Mouse (Mus musculus) spleen, postnatal 36 days (tissue): Measurements from ENCODE around the gene Cnnm2.
A peak's percentile ranks its signal among the peaks of the same experiment; 100 is the strongest.
"Not testable (repeated sequence)": the region's sequence is repeated elsewhere in the genome, so short reads cannot be mapped to it uniquely, and the experiment has no call there.

Experiments used
- DNase-seq, 2 experiments: peaks; one replicate each; pipeline ENCODE4 v3.0.0; 2022; ENCODE audit warnings: low spot score in 2 of 2, mixed read lengths in 1 of 2

Cnnm2 gene

DNA sequence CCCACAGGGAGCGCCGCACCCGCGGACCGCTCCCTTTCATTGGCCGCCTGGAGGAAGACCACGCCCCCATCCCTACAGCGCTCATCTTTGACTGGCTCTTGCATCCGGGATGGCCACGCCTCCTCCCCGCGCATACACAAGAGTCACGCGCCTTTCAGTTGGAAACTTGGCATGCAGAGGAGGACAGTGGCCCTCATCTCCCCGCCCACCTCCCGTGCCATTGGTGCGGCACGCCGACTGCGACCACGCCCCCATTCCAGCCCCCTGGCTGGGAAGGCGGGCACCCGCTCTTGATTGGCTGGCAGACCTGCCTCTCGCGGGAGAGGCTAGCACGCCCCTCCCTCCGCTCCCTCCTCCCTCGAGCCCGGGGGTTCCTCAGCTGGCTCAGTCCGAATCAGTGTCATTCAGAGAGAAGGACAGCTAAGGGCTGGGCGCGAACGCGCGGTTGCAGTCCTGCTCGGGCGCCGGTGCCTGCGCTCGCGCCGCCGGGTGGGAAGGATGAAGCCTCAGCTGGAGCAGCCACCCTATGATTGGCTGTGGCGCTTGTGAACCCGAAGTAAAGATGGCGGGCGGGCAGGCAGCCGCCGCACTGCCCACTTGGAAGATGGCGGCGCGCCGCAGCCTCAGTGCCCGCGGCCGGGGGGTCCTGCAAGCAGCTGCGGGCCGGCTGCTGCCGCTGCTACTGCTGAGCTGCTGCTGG lies at the start of gene Cnnm2:
TSS of gene Cnnm2 (plus strand) at position 350 of the 700 bp plus-strand sequence.
- peak; percentile 100 for DNase-seq

DNA sequence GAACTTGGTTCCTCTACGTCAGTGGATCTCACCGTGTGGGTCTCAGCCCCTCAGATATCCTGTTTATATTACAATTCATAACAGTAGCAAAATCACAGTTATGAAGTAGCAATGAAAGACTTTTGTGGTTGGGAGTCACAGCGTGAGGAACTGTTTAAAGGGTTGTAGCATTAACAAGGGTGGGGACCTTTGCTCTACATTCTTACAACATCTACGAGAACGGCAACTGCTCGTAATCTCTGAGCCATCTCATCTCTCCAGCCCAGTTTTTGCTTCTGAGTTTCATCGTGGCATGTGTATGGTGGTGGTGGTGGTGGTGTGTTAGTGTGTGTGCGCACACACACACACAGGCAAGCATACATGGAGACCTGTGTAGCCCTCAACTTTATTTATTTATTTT lies 47.2 kb upstream of the Cnnm2 start:
- DNase-seq, result no peak

DNA sequence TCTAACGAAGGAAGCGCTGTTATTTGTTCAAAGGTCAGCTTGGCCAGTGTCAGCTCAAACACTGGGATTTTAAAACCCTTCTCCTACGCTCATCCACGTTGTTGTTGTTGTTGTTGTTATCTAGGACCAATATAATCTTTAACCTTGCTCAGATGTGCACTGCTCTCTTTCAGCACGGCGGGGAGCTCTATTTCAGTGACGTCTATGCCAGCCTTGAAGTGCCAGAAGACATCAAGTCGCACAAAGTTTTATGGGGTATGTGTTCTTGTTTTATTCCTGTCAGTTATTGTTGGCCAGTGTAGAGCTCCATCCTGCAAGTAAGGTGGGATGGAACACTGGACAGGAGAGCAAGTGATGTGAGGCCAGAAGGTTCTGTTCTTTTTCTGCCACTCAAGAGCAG lies 46.4 kb upstream of the Cnnm2 start:
- no peak for DNase-seq

DNA sequence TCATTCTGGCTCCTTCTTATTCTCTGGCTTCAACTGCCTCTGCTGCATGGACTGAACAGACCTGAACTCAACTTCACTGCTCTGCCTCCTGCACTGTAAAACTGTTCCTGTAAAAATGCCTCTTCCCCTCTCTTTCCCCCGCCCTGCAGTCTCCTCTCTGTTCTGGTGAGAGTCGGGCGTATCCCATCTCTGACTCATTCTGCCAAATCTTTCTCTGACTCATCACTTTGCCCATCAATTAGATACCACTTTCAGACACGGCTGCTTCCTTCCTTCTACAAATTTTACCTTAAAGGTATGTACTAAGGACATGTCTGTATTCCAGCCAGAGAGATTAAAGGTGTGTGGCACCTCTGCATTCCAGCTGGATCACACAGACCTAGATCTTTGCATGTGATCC lies 43.2 kb upstream of the Cnnm2 start:
- no peak for DNase-seq

DNA sequence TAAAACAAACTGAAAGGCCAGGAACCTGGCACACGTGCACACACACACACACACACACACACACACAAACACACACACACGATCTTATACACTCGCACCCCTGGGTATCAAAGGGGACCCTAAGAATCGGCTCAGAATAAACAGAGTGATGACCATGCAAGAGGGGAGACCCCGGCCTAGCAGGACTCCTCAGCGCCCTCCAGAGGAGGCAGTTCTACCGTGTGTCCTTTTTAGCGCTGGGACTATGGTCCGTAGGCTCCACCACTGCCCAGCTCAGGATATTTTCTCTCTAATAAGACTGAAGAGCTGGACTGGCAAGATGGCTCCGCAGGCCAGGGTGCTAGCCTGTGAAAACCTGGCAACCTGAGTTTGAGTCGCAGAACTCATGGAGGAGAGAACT lies 37.0 kb upstream of the Cnnm2 start:
- no peak for DNase-seq

DNA sequence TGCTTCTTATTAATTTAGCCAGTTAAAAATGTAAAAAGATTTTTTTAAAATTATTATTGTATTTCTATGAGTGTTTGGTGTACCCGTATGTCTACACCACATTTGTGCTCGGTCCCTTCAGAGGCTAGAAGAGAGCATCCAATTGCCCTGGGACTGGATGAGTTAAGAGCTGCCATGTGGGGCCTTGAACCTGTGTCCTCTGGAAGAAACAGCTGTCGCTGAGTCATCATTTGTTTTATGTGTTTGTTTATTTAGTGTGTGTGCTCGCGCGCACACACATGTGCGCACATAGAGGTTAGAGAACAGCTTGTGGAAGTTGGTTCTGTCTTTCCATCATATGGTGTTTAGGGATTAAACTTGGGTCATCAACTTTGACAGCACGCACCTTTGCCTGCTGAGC lies 35.3 kb upstream of the Cnnm2 start:
- DNase-seq, result no peak

DNA sequence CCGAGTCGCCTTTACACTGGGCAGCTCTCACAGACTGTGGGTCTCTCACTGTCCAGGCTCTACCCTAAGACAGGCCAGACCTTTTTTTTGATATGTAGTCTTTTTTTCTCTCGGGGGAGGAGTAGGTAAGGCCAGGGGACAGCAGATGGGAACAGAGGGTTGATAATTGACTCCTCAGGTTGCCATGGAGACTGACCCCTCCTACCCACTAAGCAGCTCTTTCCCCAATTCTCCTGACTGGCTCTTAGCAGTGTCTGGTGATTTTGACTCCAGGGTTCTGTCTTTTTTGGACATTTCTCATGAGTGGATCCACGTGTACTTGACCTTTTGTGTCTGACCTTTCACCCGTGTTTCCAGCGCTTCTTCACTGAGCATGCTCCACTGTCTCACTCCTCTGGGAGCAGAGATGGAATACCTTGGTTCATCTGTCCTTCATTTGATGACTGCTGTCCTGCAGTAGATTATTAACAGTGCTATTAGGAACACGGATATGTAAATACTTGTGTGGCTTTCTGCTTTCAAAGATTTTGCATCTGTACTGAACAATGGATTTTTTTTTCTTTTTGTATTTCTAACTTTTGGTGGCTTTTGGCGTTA lies 34.2 kb upstream of the Cnnm2 start:
- DNase-seq, result no peak

DNA sequence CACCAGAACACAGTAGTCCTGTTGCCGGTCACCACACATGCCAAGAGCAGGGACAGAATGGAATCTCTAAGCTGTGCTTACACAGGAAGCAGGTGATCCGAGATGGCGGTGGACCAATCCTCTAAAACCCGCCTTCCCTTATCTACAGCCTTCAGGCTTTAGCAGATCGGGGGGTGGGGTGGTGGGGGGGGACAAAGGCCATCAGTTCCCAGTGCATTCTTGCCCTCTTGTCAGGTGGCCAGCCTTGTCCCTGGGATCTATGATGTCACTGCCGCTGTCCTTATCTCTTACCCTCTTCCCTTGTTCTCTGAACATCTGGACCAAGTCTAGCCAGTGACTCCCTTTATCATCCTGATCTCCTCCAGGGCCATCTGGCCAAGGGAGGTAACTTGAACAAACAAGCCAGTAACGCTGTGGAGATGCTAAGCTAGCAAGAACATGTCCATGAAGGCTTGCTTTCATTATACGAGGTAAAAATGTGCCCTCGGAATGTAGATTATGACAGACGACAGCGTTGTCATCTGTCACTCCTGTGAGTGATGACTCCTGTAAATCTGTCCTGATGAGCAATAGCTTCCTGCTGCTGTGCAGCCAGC lies 33.4 kb upstream of the Cnnm2 start:
- no peak for DNase-seq

DNA sequence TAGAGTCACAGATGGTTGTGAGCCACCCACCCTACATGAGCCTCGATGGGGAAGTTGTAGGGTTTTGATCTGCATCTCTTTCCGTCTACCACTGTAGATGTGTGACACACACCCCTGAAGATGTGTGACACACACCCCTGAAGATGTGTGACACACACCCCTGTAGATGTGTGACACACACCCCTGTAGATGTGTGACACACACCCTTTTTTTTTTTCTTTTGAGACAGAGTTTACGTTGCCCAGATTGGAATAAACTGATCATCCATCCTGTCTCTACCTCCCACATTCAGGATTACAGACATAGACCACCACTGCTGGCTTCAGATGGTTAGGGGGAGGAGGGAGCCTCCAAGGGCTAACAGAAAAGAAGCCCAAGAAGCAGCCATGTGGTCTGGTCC lies 32.5 kb upstream of the Cnnm2 start:
- DNase-seq, result no peak

DNA sequence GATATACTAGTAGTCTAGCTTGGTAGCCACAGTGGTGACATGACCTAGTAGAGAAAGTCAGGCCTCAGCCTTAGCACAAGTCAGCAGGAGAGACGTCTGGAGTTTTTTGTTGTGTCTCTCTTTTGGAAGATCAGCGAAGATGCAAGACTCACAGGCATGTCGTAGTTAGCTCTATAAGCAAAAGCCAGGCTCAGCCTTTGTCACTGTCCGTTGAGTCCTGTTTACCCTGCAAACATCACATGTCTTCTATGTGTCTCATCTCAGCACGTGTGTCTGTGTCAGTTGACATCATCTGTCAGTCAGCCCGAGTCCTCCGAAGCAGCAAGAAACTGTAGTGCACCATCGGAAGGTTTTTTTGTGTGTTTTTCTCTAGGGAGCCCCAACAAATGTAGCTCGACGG lies 30.0 kb upstream of the Cnnm2 start:
- no peak for DNase-seq

DNA sequence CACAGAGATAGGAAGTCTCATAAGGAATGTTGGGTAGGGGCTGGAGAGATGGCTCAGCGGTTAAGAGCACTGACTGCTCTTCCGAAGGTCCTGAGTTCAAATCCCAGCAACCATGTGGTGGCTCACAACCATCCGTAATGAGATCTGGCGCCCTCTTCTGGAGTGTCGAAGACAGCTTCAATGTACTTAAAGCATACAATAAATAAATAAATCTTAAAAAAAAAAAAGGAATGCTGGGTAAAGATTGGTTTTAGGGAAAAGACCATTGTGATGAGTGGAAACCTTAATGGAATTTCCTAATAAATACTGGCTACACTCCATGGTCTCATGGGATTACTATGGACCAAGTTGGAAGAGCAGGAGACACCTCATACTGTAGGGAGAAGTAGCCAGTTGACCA lies 28.7 kb upstream of the Cnnm2 start:
- DNase-seq, result not testable (repeated sequence)

DNA sequence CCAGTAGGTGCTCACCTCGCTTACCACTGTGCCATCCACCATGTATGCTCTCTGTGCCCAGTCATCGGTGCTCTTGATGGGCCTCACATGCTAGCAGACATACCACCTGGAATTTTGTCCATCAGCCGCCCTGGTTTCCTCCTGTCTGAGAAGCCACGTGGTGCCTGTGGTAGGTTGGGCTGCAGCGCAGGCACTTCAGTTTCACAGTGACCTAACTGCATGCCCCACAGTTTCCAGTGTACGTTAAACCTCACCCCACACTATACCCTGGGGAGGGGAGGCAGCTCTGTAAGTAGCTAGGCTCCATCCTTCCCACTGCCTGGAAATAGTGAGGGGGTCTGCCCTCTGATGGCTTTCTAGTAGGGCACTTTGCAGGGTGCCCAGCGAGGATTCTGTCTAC lies 27.8 kb upstream of the Cnnm2 start:
- DNase-seq, result no peak

DNA sequence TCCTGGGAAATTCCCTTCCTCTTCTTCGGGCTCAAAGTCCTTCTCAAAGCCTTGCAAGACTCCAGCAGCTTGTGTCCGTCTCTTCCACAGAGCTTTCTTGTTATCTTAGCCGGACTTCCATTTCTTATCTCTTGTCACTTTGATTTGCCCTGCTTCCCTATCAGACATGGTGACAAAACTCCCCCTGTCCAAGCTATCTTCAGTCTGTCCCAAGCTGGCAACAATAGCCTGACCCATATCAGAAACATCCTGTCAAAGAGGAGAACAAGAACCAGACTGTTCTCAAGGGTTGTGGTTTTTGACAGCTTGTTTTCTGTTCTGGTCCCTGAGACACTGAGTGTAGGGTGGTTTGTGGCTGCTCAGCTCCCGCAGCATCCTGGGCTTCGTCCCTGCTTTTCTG lies 26.2 kb upstream of the Cnnm2 start:
- no peak for DNase-seq

DNA sequence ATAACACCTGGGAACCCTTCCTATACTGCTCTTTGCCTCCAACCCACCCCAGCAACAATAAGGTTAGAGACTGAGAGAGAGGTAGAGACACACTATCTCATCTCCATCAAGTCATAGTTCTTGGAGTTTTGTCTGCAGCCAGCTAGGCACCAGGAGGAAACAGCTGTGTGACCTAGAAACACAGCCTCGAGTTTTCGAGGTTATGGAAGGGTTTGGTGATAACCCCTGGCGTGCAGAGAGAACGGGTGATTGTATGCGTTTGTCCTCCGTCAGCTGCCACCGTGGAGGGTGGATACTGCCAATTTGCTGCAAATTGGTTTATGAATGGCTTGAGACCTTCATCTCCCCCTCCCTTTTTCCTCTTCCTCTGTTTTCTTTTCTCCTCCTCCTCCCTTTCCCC lies 24.3 kb upstream of the Cnnm2 start:
- no peak for DNase-seq

DNA sequence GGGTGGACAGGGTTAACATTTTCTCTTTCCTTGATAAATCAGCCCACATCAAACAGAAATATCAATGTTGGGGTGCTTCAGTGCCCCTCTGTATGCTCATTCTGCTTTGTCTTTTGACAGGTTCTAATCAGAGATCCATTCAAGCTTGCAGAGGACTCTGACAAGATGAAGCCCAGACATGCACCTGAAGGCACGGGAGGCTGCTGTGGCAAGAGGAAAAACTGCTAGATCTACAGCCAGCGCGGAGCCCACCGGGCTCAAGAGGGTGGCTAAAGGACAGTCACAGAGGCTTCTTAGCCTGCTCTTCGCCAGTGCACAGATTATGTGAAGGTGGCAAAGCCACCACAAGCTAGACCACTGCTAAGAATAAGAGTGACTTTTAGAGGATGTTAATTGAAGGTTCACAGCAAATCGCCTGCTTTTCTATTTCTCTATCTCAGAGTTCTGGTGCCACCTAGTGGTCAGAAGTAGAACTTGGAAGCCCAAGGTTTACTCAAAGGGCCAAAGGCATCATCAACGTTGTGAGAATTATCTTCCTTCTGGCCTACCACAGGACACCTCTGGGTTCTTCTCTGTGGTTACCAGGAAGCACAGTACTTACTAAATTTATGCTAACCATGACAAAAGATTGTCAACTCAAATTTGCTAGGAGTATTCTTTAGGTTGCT lies 20.9 kb upstream of the Cnnm2 start:
- peak; percentile 45 to 62 for DNase-seq

DNA sequence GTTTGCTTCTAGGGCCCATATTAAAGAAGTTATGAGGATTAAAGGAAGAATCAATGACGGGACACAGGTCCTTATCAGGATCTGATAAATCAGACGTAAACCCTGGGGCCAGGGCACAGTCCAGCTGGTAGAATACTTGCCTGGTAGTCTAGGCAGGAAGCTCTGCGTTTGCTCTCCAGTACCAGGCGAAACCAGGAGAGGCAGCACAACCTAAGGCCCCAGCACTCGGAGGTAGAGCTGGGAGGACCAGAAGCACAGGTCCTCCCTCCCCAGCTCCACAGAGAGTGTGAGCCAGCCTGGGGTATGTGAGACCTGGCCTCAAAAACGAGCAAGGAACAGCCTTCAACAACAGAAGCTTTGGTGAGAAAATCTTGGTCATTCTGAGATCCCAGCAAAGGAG lies 19.8 kb upstream of the Cnnm2 start:
- no peak for DNase-seq

DNA sequence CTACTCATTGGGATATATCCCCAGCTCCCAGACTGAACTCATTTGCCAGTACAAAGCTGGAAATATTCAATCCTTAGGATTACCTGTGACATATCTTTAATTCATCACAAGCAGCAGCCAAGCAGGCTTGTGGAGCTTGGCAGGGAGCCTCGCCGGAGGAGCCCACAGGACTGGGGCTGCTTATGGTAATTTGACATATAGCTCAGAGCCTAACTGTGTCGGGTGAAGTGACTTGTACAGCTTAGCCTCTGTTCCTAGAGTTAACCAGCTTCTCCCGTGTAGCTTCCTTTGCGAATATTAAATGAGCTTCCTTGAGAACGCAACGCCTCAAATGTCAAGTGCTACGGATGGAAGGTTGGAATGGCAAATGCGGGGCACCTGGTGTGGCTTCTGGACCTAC lies 16.7 kb upstream of the Cnnm2 start:
- DNase-seq, result no peak

DNA sequence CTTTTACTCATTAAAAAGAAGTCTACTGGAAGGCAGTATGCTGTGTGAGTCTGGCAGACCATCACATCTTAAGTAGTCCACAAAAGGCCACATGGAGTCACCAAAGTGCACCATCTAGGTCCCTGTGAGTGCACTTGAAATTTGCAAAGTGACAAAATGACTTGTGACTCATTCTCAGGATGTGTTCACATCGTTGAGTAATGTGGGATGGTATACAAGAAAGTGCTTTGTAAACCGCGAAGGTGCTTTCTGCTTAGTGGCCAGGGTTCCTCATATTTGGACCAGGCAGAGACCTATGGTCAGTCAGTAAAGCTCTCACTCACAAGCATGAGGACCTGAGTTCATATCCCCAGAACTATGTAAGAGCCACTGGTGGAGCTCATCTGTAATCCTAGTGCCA lies 13.6 kb upstream of the Cnnm2 start:
- DNase-seq, result no peak

DNA sequence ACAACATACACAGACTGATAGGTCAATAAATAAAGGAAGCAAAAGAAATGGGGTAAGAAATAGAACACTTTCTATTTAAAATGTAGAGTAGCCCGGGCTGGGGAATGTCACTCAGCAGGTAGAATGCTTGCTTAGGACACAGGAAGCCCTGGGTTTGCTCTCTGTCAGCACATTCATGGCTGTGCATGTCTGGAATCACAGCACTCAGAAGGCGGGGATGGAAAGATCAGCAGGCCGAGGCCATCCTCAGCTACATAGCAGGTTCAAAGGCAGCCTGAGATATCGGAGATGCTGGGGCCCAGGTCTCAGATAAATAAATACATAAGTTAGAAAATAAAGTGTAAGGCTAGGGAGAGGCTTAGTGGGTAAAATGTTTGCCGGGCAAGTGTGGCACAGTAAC lies 9.2 kb upstream of the Cnnm2 start:
- no peak for DNase-seq

DNA sequence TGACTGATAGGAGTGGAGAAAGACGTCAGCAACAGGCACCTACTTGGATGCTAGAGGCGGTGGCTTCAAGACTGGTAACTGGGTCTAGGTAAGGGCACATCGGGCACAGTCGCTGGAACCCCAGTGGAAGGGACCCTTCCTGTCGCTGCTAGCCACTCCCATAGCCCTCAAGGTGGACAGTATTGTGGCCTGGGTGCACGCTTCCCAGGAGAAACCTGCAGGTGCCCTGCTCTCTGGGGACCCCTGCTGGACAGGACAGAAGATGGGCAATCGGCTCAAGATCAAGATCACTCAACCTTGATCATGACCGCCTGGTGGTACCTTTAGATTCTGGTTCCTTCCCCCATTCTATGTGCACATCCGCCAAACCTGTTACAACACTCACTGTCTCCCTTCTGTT lies 6.3 kb upstream of the Cnnm2 start:
- DNase-seq, result no peak

DNA sequence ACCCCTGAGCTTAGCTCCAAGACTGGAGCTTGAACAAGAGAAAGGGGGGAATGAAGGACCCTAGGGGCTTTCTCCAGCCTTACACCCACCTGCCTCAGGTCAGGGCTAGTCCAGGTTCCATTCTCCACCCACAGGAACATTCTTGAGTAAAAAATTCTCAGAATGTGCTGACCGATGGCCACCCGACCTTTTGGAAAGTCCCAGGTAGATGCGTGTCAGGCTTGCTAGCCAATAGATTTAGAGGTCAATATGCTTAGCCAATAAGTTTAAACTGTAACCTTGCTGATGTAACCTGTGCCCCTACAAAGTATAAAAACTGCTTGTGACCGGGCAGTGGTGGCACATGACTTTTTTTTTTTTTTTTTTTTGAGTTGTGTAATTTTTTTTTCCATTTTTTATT lies 5.2 kb upstream of the Cnnm2 start:
- DNase-seq, result no peak

DNA sequence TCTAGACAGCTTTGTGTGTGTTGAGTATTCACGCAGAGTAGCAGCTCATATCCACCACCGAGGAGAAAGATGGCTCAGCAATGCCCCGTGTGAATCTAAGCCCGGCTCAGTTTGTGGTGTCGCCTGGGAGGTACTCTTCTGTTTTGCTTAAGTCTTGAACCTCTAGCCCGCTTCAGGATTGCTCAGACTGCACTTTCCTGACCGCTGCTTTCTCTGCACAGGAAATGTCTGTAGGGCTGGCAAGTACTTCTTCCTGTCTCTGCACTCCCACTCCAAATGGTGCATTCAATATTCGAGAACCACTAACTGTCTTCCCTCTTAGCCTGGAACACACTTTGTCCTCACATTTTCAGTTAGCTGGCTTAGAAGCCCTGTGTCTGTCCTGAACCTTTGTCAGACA lies 2.3 kb upstream of the Cnnm2 start:
- no peak for DNase-seq

DNA sequence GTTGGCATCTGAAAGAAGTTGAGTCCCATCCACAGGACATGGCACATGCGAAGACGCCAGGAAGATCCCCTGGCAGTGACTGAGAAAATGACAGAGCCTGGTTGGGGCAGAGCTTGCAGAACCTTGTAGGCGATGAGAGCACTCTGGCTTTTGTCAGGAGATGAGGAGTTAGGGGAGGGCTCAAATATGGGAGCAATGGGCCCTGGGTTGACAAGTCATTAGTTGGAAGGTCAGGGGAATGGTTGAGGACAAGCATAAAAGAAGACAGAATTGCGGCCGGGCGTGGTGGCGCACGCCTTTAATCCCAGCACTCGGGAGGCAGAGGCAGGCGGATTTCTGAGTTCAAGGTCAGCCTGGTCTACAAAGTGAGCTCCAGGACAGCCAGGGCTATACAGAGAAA lies 1.5 kb upstream of the Cnnm2 start:
- not testable (repeated sequence) for DNase-seq
